Mouse (Mus musculus): ENCODE results near the gene Ms4a3. TPM values are rescaled to one million over a fixed set of nuclear protein-coding genes. Genes with fewer than 3 reads are reported as not detected.
A peak's percentile ranks its signal among the peaks of the same experiment; 100 is the strongest.

Gene Ms4a3
- polyA plus RNA-seq, 1 experiment = 0.80 TPM

DNA sequence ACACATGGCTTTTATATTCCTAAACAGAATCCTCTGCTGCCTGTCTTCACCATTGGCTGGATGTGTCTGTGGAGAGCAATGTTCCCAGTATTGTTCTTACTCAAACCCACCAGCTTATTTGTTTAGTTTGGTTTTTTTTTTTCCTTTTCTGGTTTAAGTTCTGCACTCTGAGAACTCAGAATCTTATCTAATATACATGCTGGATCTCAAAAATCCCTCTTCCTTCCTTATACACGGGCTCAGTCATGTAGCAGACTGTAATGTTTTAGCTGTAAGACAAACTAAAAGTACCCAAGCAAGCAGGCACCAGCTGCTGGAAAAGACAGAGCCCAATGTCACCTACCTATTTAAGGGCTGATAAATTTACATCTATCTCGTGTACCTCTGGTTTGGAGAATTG lies 25.8 kb downstream of the Ms4a3 start:
- no peak overlapping the region for H3K27ac ChIP-seq (ENCODE audit: control insufficient read depth, insufficient read depth, low read length)
- no peak for TF ChIP-seq CTCF (IDR thresholded peaks at IDR 0.05; ENCODE audit: borderline replicate concordance, control insufficient read depth, extremely low read depth, insufficient read depth, low read length, poor library complexity)
- TF ChIP-seq POLR2A (IDR thresholded peaks at IDR 0.05; ENCODE audit: control insufficient read depth, extremely low read depth, insufficient read depth, low read length, poor library complexity) = no peak
- H3K4me1 ChIP-seq (replicated peaks; ENCODE audit: control insufficient read depth, insufficient read depth, low read length) = no peaks in the 10 kb centered on the region
- no peaks in the 10 kb centered on the region for H3K27me3 ChIP-seq (ENCODE audit: control insufficient read depth, insufficient read depth, low read length)
- no peak overlapping the region for H3K4me3 ChIP-seq (ENCODE audit: control insufficient read depth, insufficient read depth, low read length)
- DNase-seq = no peak
- WGBS = 58% methylated on average over 2 of the region's 2 CpGs
- no peaks in the 10 kb centered on the region for H3K36me3 ChIP-seq (ENCODE audit: control insufficient read depth, insufficient read depth, low read length)

DNA sequence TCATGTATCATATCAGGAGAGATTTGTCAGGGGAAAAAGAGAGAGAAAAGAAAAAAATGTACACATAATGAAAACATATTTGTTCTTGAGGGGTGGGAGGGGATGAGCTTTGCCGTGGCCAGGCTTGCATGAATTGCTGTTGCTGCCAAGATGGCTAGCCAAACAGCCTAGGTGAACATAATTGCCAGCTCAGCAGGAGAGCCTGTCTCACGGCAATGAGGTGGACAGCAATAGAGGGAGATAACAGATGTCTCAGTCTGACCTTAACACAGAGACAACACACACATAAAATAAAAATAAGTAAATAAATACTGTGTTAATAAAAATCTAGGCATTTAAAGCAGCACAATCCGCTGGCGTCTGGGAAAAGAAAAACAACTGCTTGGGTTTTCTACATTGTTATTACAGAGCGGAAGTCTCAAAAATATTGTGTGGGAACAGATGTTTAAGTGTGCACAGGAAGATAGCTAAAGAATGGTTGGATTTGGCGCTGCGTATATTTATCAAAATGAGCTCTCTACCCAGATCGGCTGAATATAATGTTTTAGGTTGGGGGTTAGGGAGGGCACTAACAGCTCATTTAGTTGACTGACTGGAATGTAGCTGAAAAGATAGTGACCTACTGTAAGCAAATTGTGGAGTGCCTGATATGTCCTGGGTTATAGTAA lies 26.7 kb downstream of the Ms4a3 start:
- no peak for DNase-seq
- Histone ChIP-seq H3K4me1 (replicated peaks; ENCODE audit: control insufficient read depth, insufficient read depth, low read length) (no peaks in the 10 kb centered on the region), H3K27ac (ENCODE audit: control insufficient read depth, insufficient read depth, low read length) (no peak overlapping the region), H3K27me3 (ENCODE audit: control insufficient read depth, insufficient read depth, low read length) (no peaks in the 10 kb centered on the region), H3K36me3 (ENCODE audit: control insufficient read depth, insufficient read depth, low read length) (no peaks in the 10 kb centered on the region), H3K4me3 (ENCODE audit: control insufficient read depth, insufficient read depth, low read length) (no peak overlapping the region)
- 76% methylated on average over 8 of the region's 8 CpGs for WGBS
- TF ChIP-seq CTCF (IDR thresholded peaks at IDR 0.05; ENCODE audit: borderline replicate concordance, control insufficient read depth, extremely low read depth, insufficient read depth, low read length, poor library complexity) (no peak), POLR2A (IDR thresholded peaks at IDR 0.05; ENCODE audit: control insufficient read depth, extremely low read depth, insufficient read depth, low read length, poor library complexity) (no peak)

DNA sequence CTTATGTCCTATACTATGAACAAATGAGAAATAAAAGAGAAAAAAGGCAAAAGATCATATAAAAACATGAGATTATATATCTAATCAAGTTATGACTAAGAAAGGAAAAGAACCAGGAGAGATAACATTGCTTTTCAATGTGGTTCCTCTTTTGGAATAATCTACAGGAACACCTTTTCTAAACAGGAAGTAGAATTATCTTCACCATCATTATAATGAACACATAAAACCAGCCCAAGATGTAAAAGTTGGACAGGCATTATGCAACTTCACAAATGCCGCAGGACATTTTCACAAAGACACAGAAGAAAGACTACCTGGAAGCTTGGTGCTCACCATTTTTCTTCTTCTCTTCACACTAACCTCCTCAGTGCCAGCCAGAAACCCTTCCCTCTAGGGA lies 27.6 kb downstream of the Ms4a3 start:
- Histone ChIP-seq H3K27me3 (ENCODE audit: control insufficient read depth, insufficient read depth, low read length) (no peaks in the 10 kb centered on the region), H3K4me1 (replicated peaks; ENCODE audit: control insufficient read depth, insufficient read depth, low read length) (no peaks in the 10 kb centered on the region), H3K27ac (ENCODE audit: control insufficient read depth, insufficient read depth, low read length) (no peak overlapping the region), H3K4me3 (ENCODE audit: control insufficient read depth, insufficient read depth, low read length) (no peak overlapping the region), H3K36me3 (ENCODE audit: control insufficient read depth, insufficient read depth, low read length) (no peaks in the 10 kb centered on the region)
- DNase-seq = no peak
- TF ChIP-seq POLR2A (IDR thresholded peaks at IDR 0.05; ENCODE audit: control insufficient read depth, extremely low read depth, insufficient read depth, low read length, poor library complexity) (no peak), CTCF (IDR thresholded peaks at IDR 0.05; ENCODE audit: borderline replicate concordance, control insufficient read depth, extremely low read depth, insufficient read depth, low read length, poor library complexity) (no peak)
- 33% methylated on average over 1 of the region's 1 CpGs for WGBS

DNA sequence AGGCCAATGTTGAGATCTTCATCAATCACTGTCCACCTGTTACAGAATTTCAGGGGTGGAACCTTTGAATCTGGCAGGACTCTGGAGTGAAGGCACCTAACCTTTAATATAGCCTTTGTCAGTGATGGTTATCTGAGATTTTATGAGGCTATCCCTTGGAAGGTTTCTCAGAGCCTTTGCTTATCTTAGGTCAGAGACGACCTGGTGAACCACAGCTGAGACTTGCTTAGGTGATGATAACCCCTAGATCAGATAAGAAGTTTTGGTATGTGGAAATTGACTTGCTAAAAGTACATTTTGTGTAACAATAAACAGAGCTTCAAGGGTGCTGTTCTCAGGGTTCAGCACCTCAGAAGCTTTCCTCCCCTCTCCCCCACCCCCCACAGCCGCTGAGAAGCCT lies 28.4 kb downstream of the Ms4a3 start:
- no peak for DNase-seq
- no peak for TF ChIP-seq CTCF (IDR thresholded peaks at IDR 0.05; ENCODE audit: borderline replicate concordance, control insufficient read depth, extremely low read depth, insufficient read depth, low read length, poor library complexity)
- no peak for TF ChIP-seq POLR2A (IDR thresholded peaks at IDR 0.05; ENCODE audit: control insufficient read depth, extremely low read depth, insufficient read depth, low read length, poor library complexity)
- H3K4me1 ChIP-seq (replicated peaks; ENCODE audit: control insufficient read depth, insufficient read depth, low read length) = no peaks in the 10 kb centered on the region
- no peak overlapping the region for H3K4me3 ChIP-seq (ENCODE audit: control insufficient read depth, insufficient read depth, low read length)
- no peaks in the 10 kb centered on the region for H3K36me3 ChIP-seq (ENCODE audit: control insufficient read depth, insufficient read depth, low read length)
- 40% methylated on average over 2 of the region's 2 CpGs for WGBS
- H3K27me3 ChIP-seq (ENCODE audit: control insufficient read depth, insufficient read depth, low read length) = no peaks in the 10 kb centered on the region
- no peak overlapping the region for H3K27ac ChIP-seq (ENCODE audit: control insufficient read depth, insufficient read depth, low read length)

DNA sequence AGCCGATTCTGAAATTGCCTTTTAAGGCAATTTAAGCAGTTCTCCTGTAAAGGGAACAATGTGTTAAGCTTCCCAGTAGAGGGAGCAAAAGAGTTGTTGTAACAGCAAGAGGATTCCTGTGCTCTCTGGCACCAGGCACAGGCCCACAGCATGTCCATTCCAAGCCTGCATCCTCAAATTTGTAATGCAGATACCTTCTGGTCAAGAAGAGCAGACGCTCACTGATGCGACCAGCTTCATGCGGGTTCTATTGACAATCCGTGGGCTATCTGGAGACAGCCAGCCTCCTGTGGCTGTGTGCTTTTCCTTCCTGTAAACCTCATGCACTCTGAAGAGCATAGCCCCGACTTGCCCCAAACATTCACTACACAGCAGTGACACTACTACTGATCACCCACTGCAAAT lies 29.1 kb downstream of the Ms4a3 start:
- no peaks in the 10 kb centered on the region for H3K4me1 ChIP-seq (replicated peaks; ENCODE audit: control insufficient read depth, insufficient read depth, low read length)

DNA sequence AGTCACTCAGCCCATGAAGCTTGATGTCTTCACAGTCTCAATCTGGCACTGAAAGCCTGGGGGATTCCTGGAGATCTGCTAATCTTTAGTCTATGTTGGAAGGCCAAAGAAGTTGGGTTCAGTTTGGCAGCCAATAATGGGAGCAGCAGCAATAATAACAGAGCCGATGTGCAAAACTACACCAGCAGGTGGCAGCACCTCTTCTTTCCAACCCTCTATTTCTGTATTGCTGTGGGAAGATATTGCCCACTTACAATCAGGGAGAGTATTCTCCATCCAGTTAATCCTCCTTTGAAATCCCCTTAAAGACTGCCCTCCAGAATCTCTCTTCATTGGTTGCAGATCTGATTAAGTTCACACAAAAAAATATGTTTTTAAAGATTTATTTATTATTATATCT lies 32.5 kb downstream of the Ms4a3 start:
- Histone ChIP-seq H3K4me3 (ENCODE audit: control insufficient read depth, insufficient read depth, low read length) (no peak overlapping the region), H3K4me1 (replicated peaks; ENCODE audit: control insufficient read depth, insufficient read depth, low read length) (no peaks in the 10 kb centered on the region)

More for the DNA sequence above, 29.1 kb downstream of the Ms4a3 start:
- DNase-seq = no peak
- Histone ChIP-seq H3K4me3 (ENCODE audit: control insufficient read depth, insufficient read depth, low read length) (no peak overlapping the region), H3K36me3 (ENCODE audit: control insufficient read depth, insufficient read depth, low read length) (no peaks in the 10 kb centered on the region), H3K27ac (ENCODE audit: control insufficient read depth, insufficient read depth, low read length) (no peak overlapping the region), H3K27me3 (ENCODE audit: control insufficient read depth, insufficient read depth, low read length) (no peaks in the 10 kb centered on the region)
- TF ChIP-seq POLR2A (IDR thresholded peaks at IDR 0.05; ENCODE audit: control insufficient read depth, extremely low read depth, insufficient read depth, low read length, poor library complexity) = no peak
- TF ChIP-seq CTCF (IDR thresholded peaks at IDR 0.05; ENCODE audit: borderline replicate concordance, control insufficient read depth, extremely low read depth, insufficient read depth, low read length, poor library complexity) = no peak
- 6% methylated on average over 6 of the region's 6 CpGs for WGBS

DNA sequence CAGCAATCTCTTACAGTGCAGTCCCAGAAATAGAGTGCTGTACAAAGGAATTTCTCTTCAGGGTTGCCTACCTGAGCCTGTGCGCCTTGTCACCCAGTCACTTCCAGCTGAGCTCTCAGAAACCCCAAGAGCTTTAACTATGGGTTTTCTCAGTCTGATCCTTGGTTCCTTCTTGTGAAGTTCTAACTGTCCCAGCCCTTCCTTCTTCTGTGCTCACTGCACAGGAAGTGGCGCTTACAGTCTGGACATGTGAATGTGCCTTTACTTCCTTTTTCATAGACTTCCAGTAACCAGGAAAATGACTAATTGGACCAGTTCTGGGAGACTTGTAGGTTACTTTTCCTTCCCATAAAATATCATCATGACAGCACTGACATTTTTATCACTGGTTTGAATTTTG lies 36.0 kb downstream of the Ms4a3 start, which contains the start of gene Ms4a6d:
TSS of gene Ms4a6d (minus strand) at position 247 of the 400 bp plus-strand sequence.
- TF ChIP-seq CTCF (IDR thresholded peaks at IDR 0.05; ENCODE audit: borderline replicate concordance, control insufficient read depth, extremely low read depth, insufficient read depth, low read length, poor library complexity) (no peak), POLR2A (IDR thresholded peaks at IDR 0.05; ENCODE audit: control insufficient read depth, extremely low read depth, insufficient read depth, low read length, poor library complexity) (no peak)
- no peaks in the 10 kb centered on the region for H3K27me3 ChIP-seq (ENCODE audit: control insufficient read depth, insufficient read depth, low read length)
- 74% methylated on average over 2 of the region's 2 CpGs for WGBS
- DNase-seq = no peak
- no peak within 1 kb of the TSS for H3K4me3 ChIP-seq (ENCODE audit: control insufficient read depth, insufficient read depth, low read length)
- no peaks in the 10 kb centered on the region for H3K36me3 ChIP-seq (ENCODE audit: control insufficient read depth, insufficient read depth, low read length)
- no peak within 1 kb of the TSS for H3K27ac ChIP-seq (ENCODE audit: control insufficient read depth, insufficient read depth, low read length)
- H3K4me1 ChIP-seq (replicated peaks; ENCODE audit: control insufficient read depth, insufficient read depth, low read length) = no peaks in the 10 kb centered on the region

More for the DNA sequence above, 32.5 kb downstream of the Ms4a3 start:
- peak; percentile 50 for DNase-seq
- 0% methylated on average over 1 of the region's 1 CpGs for WGBS
- no peaks in the 10 kb centered on the region for H3K36me3 ChIP-seq (ENCODE audit: control insufficient read depth, insufficient read depth, low read length)
- TF ChIP-seq CTCF (IDR thresholded peaks at IDR 0.05; ENCODE audit: borderline replicate concordance, control insufficient read depth, extremely low read depth, insufficient read depth, low read length, poor library complexity) (no peak), POLR2A (IDR thresholded peaks at IDR 0.05; ENCODE audit: control insufficient read depth, extremely low read depth, insufficient read depth, low read length, poor library complexity) (no peak)
- H3K27me3 ChIP-seq (ENCODE audit: control insufficient read depth, insufficient read depth, low read length) = no peaks in the 10 kb centered on the region
- H3K27ac ChIP-seq (ENCODE audit: control insufficient read depth, insufficient read depth, low read length) = no peak overlapping the region
